Comparison of ENCODE assay signal across 9 mouse cellular contexts in genomic region chr13:41345306-41345705, GRCm38 (mm10).
A peak's percentile ranks its signal among the peaks of the same experiment; 100 is the strongest.
DNase-seq lines count a peak whose midpoint lies in the region; TF ChIP-seq lines count a peak whose summit lies in the region.
"Had no signal": no experiment of that assay in that cellular context is flagged by ENCODE, and none has a peak within 500 bp of the region (broad histone marks: within the 10 kb centered on the region; RNA-seq: fewer than 3 reads in every experiment).

No protein-coding gene starts in this region.

- TF ChIP-seq CTCF in brain, embryonic 14.5 days (IDR thresholded peaks at IDR 0.05; ENCODE audit: borderline replicate concordance, extremely low read depth, insufficient read depth, insufficient read length): no peak

- intact Hi-C loops in heart, postnatal 36 days (cut with DNase I): no loop called here
- intact Hi-C loops in heart, postnatal 25 days (cut with DNase I): no loop called here

- no peak for TF ChIP-seq POLR2A in brain, embryonic 14.5 days (IDR thresholded peaks at IDR 0.05; ENCODE audit: borderline replicate concordance, extremely low read depth, insufficient read depth, insufficient read length, poor library complexity, severe bottlenecking)

- DNase-seq in heart, adult 11 months: peak; percentile 96
- no peak for DNase-seq in heart, postnatal 36 days
- DNase-seq in brain, embryonic 14.5 days (ENCODE audit: low read depth): peak; percentile 63
- peak; percentile 29 for DNase-seq in heart, postnatal 25 days (ENCODE audit: low spot score)
- DNase-seq in kidney, postnatal 25 days: peak; percentile 44 to 68
- no peak for DNase-seq in adrenal gland, adult 18-20 months (ENCODE audit: low spot score in 2 of 2)
- DNase-seq in cerebellum, postnatal 36 days: no peak
- no peak for DNase-seq in spleen, postnatal 10 days (ENCODE audit: low spot score in 2 of 2)
- DNase-seq: cerebellum, postnatal 25 days had no signal

Comparison
In these comparisons a context has a peak if more than half of its experiments do, and no peak if none do; other contexts are left out.
1. DNase-seq: peak in heart, adult 11 months (single experiment), brain, embryonic 14.5 days (single experiment), heart, postnatal 25 days (single experiment) and kidney, postnatal 25 days (2 of 2); none in heart, postnatal 36 days (0 of 2), adrenal gland, adult 18-20 months (0 of 2), cerebellum, postnatal 36 days (0 of 2) and spleen, postnatal 10 days (0 of 2).